Mouse (Mus musculus): Measurements from ENCODE around the gene Vps45.
"Not testable (repeated sequence)": the region's sequence is repeated elsewhere in the genome, so short reads cannot be mapped to it uniquely, and the experiment has no call there.

Vps45 gene

GRCm38 (mm10) chr3:95996451-95997073, 61.7 kb downstream of the Vps45 start:
- no peak for DNase-seq (ENCODE audit: low spot score)

GRCm38 (mm10) chr3:95995802-95996428, 62.4 kb downstream of the Vps45 start, which contains the start of gene Plekho1:
Plekho1 (minus strand) TSS chr3:95996001.
- peak; percentile 24 for DNase-seq (ENCODE audit: low spot score)

- peak; percentile 48 for DNase-seq (ENCODE audit: low spot score)
Measured at GRCm38 (mm10) chr3:95994975-95995801, 63.1 kb downstream of the Vps45 start.

- no peak for DNase-seq (ENCODE audit: low spot score)
Measured at GRCm38 (mm10) chr3:95994381-95994846, 63.9 kb downstream of the Vps45 start.

- no peak for DNase-seq (ENCODE audit: low spot score)
Measured at GRCm38 (mm10) chr3:95993881-95994280, 64.4 kb downstream of the Vps45 start.

GRCm38 (mm10) chr3:95992990-95993603, 65.2 kb downstream of the Vps45 start:
- DNase-seq (ENCODE audit: low spot score) = no peak

- no peak for DNase-seq (ENCODE audit: low spot score)
Measured at GRCm38 (mm10) chr3:95990413-95990941, 67.8 kb downstream of the Vps45 start.

GRCm38 (mm10) chr3:95988969-95989368, 69.3 kb downstream of the Vps45 start:
- no peak for DNase-seq (ENCODE audit: low spot score)

- DNase-seq (ENCODE audit: low spot score) = no peak
Measured at GRCm38 (mm10) chr3:95988138-95988537, 70.1 kb downstream of the Vps45 start.

GRCm38 (mm10) chr3:95987386-95988110, 70.7 kb downstream of the Vps45 start:
- DNase-seq (ENCODE audit: low spot score) = no peak

GRCm38 (mm10) chr3:95986984-95987383, 71.3 kb downstream of the Vps45 start:
- DNase-seq (ENCODE audit: low spot score) = no peak

- DNase-seq (ENCODE audit: low spot score) = peak; percentile 26
Measured at GRCm38 (mm10) chr3:95986001-95986622, 72.2 kb downstream of the Vps45 start.

- peak; percentile 47 for DNase-seq (ENCODE audit: low spot score)
Measured at GRCm38 (mm10) chr3:95985209-95986000, 72.9 kb downstream of the Vps45 start.

GRCm38 (mm10) chr3:95982129-95982528, 76.1 kb downstream of the Vps45 start:
- DNase-seq (ENCODE audit: low spot score) = no peak

GRCm38 (mm10) chr3:95980276-95980970, 77.8 kb downstream of the Vps45 start:
- no peak for DNase-seq (ENCODE audit: low spot score)

- no peak for DNase-seq (ENCODE audit: low spot score)
Measured at GRCm38 (mm10) chr3:95978265-95978664, 80.0 kb downstream of the Vps45 start.

- not testable (repeated sequence) for DNase-seq (ENCODE audit: low spot score)
Measured at GRCm38 (mm10) chr3:95977587-95977986, 80.7 kb downstream of the Vps45 start.

GRCm38 (mm10) chr3:95977079-95977478, 81.2 kb downstream of the Vps45 start:
- DNase-seq (ENCODE audit: low spot score) = no peak

GRCm38 (mm10) chr3:95972873-95973634, 85.2 kb downstream of the Vps45 start:
- no peak for DNase-seq (ENCODE audit: low spot score)

Measured in ovary, postnatal 10 days (tissue).